Mouse (Mus musculus) liver, embryonic 11.5 days (tissue): Measurements from ENCODE around the gene Fdx1. TPM values are rescaled to one million over a fixed set of nuclear protein-coding genes. Genes with fewer than 3 reads are reported as not detected.

Experiments used
- ATAC-seq: fragments of 200-750 bp; cut with Nextera tagmentation; replicated peaks from 2 replicates; pipeline ENCODE4 v1.8.0; 2017; ENCODE audit warnings: moderate number of reproducible peaks, mild to moderate bottlenecking, moderate TSS enrichment, moderate library complexity; ENCODE audit not compliant: low FRiP score
- DNase-seq: peaks from one replicate; pipeline ENCODE4 v3.0.0-alpha.2; 2017; ENCODE audit warnings: low spot score
- H3K27ac ChIP-seq: fragments of 300-500 bp; sonication (generic); 2 replicates; pipeline ENCODE4 v1.5.1; 2014; ENCODE audit warnings: mild to moderate bottlenecking, low read depth, low read length, control low read depth
- H3K27me3 ChIP-seq: fragments of 300-500 bp; sonication (generic); replicated peaks from 2 replicates; pipeline ENCODE4 v1.6.1; 2014; ENCODE audit warnings: low read length, mixed read lengths; ENCODE audit not compliant: control insufficient read depth, insufficient read depth
- H3K36me3 ChIP-seq: fragments of 300-500 bp; sonication (generic); 2 replicates; pipeline ENCODE4 v1.6.1; 2014; ENCODE audit warnings: mild to moderate bottlenecking, low read length, moderate library complexity, mixed read lengths; ENCODE audit not compliant: control insufficient read depth, insufficient read depth
- H3K4me1 ChIP-seq: fragments of 300-500 bp; sonication (generic); replicated peaks from 2 replicates; pipeline ENCODE4 v1.6.1; 2014; ENCODE audit warnings: low read length, mixed read lengths; ENCODE audit not compliant: control insufficient read depth, insufficient read depth
- H3K4me2 ChIP-seq: fragments of 300-500 bp; sonication (generic); 2 replicates; pipeline ENCODE4 v1.6.1; 2014; ENCODE audit warnings: mild to moderate bottlenecking, control low read depth, moderate library complexity
- H3K4me3 ChIP-seq: fragments of 300-500 bp; sonication (generic); 2 replicates; pipeline ENCODE4 v1.5.1; 2014; ENCODE audit warnings: low read depth, low read length, control low read depth
- H3K9ac ChIP-seq: fragments of 300-500 bp; sonication (generic); 2 replicates; pipeline ENCODE4 v1.6.1; 2014; ENCODE audit warnings: low read depth, low read length, control low read depth
- H3K9me3 ChIP-seq: fragments of 300-500 bp; sonication (generic); 2 replicates; pipeline ENCODE4 v1.6.1; 2016; ENCODE audit warnings: low read length, inconsistent platforms, mixed read lengths; ENCODE audit not compliant: control insufficient read depth
- WGBS: fragments of 180-500 bp; shearing (Covaris S2); extraction: QIAGEN DNeasy Blood & Tissue Kit; methylation state at CpG from one replicate; pipeline ENCODE4 v1.1.7; 2014; 5-methylcytosine and 5-hydroxymethylcytosine counted together
- polyA plus RNA-seq: library from polyadenylated mRNA; unstranded; fragments of >200 nt; fragmentation: Nextera tagmentation; extraction: Ambion mirVana; gene quantifications from 2 replicates; pipeline ENCODE4 v1.2.1, GENCODE M21; 2014

Fdx1 gene
- polyA plus RNA-seq, 1 experiment from 2014 or later: 50.7 TPM

- no peaks in the 10 kb centered on the region for H3K36me3 ChIP-seq
- ATAC-seq (no peak), DNase-seq (no peak)
- no peak overlapping the region for H3K9ac ChIP-seq
- H3K9me3 ChIP-seq: no peaks in the 10 kb centered on the region
- no peaks in the 10 kb centered on the region for H3K4me1 ChIP-seq
- H3K27ac ChIP-seq: no peak overlapping the region
- no peak overlapping the region for H3K4me3 ChIP-seq
- no peak overlapping the region for H3K4me2 ChIP-seq
- H3K27me3 ChIP-seq: no peaks in the 10 kb centered on the region
- 52% methylated on average over 4 of the region's 4 CpGs for WGBS
Measured at GRCm38 (mm10) chr9:51974871-51975270, 11.5 kb upstream of the Fdx1 start.

DNA sequence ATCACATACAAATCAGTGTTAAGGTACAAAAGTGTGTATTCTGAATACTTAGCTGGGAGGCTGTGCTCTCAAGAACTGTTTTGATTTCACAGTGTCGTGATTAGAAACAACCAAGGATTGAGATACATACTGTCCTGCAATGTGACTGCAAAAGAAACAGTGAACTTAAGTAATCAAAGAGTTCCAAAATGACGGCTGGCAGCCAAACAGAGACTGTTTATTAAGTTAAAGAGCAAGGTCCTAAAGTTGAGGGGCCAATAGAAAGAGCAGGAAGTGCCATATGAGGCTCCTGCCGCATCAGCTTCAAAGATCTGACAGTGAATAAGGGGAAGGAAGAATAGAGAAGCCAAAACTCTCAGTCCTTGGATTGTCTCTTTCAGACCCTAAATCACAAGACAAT is 10.5 kb upstream of the Fdx1 start:
- WGBS: 58% methylated on average over 3 of the region's 3 CpGs
- DNase-seq (no peak), ATAC-seq (no peak)
- H3K4me3 ChIP-seq: no peak overlapping the region
- H3K36me3 ChIP-seq: no peaks in the 10 kb centered on the region
- H3K9ac ChIP-seq: no peak overlapping the region
- no peaks in the 10 kb centered on the region for H3K9me3 ChIP-seq
- H3K27me3 ChIP-seq: no peaks in the 10 kb centered on the region
- no peak overlapping the region for H3K27ac ChIP-seq
- H3K4me2 ChIP-seq: no peak overlapping the region
- H3K4me1 ChIP-seq: no peaks in the 10 kb centered on the region

- no peak overlapping the region for H3K9ac ChIP-seq
- no peak for DNase-seq
- H3K4me1 ChIP-seq: no peaks in the 10 kb centered on the region; the same call in 1 of the 2 replicates
- H3K36me3 ChIP-seq: no peaks in the 10 kb centered on the region
- no peak overlapping the region for H3K4me2 ChIP-seq
- no peak for ATAC-seq
- no peaks in the 10 kb centered on the region for H3K9me3 ChIP-seq
- H3K27me3 ChIP-seq: no peaks in the 10 kb centered on the region
- no peak overlapping the region for H3K4me3 ChIP-seq
- no peak overlapping the region for H3K27ac ChIP-seq
Measured at GRCm38 (mm10) chr9:51966373-51966772, 3.0 kb upstream of the Fdx1 start.

DNA sequence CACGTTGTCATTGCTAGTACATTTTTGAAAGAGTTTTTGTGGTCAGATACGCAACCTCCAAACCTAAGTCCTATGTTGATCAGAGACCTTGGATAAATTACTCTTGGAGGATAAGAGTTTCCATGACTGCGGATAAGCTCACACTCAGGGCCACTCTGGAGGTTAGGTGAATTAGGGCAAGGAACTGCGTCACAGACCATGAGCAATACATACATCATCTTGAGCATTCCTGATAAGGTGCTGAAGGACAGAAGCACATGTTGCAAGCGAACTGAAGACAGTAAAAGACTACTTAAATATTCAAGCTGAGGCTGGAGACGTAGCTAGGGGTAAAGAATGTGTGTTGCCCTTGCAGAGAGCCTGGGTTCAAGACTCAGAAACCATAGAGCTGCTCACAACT is 754 bp upstream of the Fdx1 start:
- Histone ChIP-seq H3K27me3 (no peaks in the 10 kb centered on the region), H3K36me3 (no peaks in the 10 kb centered on the region), H3K4me2 (no peak overlapping the region; the same call in 1 of the 2 replicates), H3K9me3 (no peaks in the 10 kb centered on the region), H3K4me3 (no peak overlapping the region), H3K27ac (no peak overlapping the region), H3K4me1 (no peaks in the 10 kb centered on the region; the same call in 1 of the 2 replicates), H3K9ac (no peak overlapping the region)
- ATAC-seq: no peak
- 62% methylated on average over 6 of the region's 6 CpGs for whole genome bisulfite sequencing
- no peak for DNase-seq

DNA sequence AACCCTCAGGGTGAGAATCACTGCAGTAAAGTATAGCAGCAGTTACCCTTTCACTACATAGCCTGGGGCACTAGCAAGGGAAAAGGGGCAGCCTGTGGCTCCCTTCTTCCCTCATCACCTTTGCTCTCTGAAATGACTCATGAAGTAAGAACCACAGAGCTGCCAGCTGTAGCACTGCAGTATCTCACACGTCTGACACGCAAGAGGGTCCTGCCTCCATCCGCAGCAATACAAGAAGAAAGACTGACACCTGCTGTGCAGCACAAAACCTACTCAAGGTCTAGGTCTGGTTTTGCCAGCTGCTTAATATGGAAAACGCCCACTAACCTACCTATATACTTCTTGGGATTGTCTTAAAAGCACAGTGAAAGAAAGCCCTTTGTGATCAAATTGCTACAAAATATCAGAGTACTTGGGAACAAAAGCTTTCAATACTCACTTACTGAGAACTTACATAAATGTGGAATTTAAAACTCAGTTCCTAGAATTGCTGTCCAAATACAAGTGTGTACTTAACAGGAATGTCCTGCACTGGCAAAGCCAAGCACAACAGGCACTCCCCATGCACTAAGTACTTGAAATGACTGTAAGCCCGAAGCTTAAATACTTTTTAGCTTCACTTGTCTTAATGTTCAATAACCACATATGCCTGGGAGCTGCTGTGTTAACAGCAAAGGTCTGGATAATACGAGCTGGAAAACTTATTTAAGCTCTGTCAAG is 2.0 kb downstream of the Fdx1 start:
- Histone ChIP-seq H3K27me3 (no peaks in the 10 kb centered on the region), H3K4me1 (no peaks in the 10 kb centered on the region; the same call in 1 of the 2 replicates), H3K9ac (no peak overlapping the region), H3K27ac (no peak overlapping the region), H3K4me3 (no peak overlapping the region), H3K36me3 (no peaks in the 10 kb centered on the region), H3K4me2 (no peak overlapping the region), H3K9me3 (no peaks in the 10 kb centered on the region)
- WGBS: 76% methylated on average over 6 of the region's 6 CpGs
- no peak for ATAC-seq
- no peak for DNase-seq

GRCm38 (mm10) chr9:51960331-51960730 is 3.0 kb downstream of the Fdx1 start:
- H3K9ac ChIP-seq: no peak overlapping the region
- no peak for ATAC-seq
- 83% methylated on average over 2 of the region's 2 CpGs for WGBS
- H3K9me3 ChIP-seq: no peaks in the 10 kb centered on the region
- H3K4me2 ChIP-seq: no peak overlapping the region
- no peak for DNase-seq
- no peaks in the 10 kb centered on the region; the same call in 1 of the 2 replicates for H3K4me1 ChIP-seq
- no peaks in the 10 kb centered on the region for H3K27me3 ChIP-seq
- H3K36me3 ChIP-seq: no peaks in the 10 kb centered on the region
- H3K4me3 ChIP-seq: no peak overlapping the region
- H3K27ac ChIP-seq: no peak overlapping the region

- Histone ChIP-seq H3K4me3 (no peak overlapping the region), H3K9me3 (no peaks in the 10 kb centered on the region), H3K4me2 (no peak overlapping the region), H3K36me3 (no peaks in the 10 kb centered on the region), H3K27me3 (no peaks in the 10 kb centered on the region), H3K27ac (no peak overlapping the region), H3K4me1 (no peaks in the 10 kb centered on the region; the same call in 1 of the 2 replicates), H3K9ac (no peak overlapping the region)
- no peak for DNase-seq
- no peak for ATAC-seq
Measured at GRCm38 (mm10) chr9:51958981-51959380, 4.4 kb downstream of the Fdx1 start.

- no peaks in the 10 kb centered on the region for H3K4me1 ChIP-seq
- WGBS: 54% methylated on average over 8 of the region's 8 CpGs
- H3K9ac ChIP-seq: no peak overlapping the region
- H3K36me3 ChIP-seq: no peaks in the 10 kb centered on the region
- no peak overlapping the region for H3K4me3 ChIP-seq
- DNase-seq (no peak), ATAC-seq (no peak)
- H3K9me3 ChIP-seq: no peaks in the 10 kb centered on the region
- no peak overlapping the region for H3K27ac ChIP-seq
- no peaks in the 10 kb centered on the region for H3K27me3 ChIP-seq
- no peak overlapping the region for H3K4me2 ChIP-seq
Measured at GRCm38 (mm10) chr9:51957025-51957424, 6.3 kb downstream of the Fdx1 start.

GRCm38 (mm10) chr9:51956484-51956883 is 6.9 kb downstream of the Fdx1 start:
- Histone ChIP-seq H3K4me3 (no peak overlapping the region), H3K27ac (no peak overlapping the region), H3K27me3 (no peaks in the 10 kb centered on the region), H3K4me2 (no peak overlapping the region), H3K9ac (no peak overlapping the region), H3K4me1 (no peaks in the 10 kb centered on the region), H3K9me3 (no peaks in the 10 kb centered on the region), H3K36me3 (no peaks in the 10 kb centered on the region)
- 71% methylated on average over 2 of the region's 2 CpGs for WGBS
- ATAC-seq (no peak), DNase-seq (no peak)
